Mouse (Mus musculus) megakaryocyte, embryonic 14.5 days (primary cell): ENCODE measurements around the gene Rab25.

Experiments used
- FLI1 ChIP-seq: IDR thresholded peaks from 2 replicates; pipeline ENCODE4 v1.6.1; 2012; ENCODE audit warnings: low read length, inconsistent platforms, mixed read lengths
- GATA1 ChIP-seq: IDR thresholded peaks from 3 replicates; pipeline ENCODE4 v1.6.1; 2012; ENCODE audit warnings: mixed read lengths, low read length, inconsistent platforms, borderline replicate concordance

- TF ChIP-seq GATA1 (no peak), FLI1 (no peak)
Observed at GRCm38 (mm10) chr3:88502031-88502571, 46.0 kb downstream of the Rab25 start.
